Mouse (Mus musculus): ENCODE results near the gene Rabggta. TPM values are rescaled to one million over a fixed set of nuclear protein-coding genes. Genes with fewer than 3 reads are reported as not detected.

Rabggta gene
- total and polyA plus RNA-seq, 2 experiments from 2014 or later, result 21.8 to 36.8 TPM

- H3K9ac ChIP-seq (replicated peaks; ENCODE audit: low read depth, low read length), result no peak overlapping the region
- ATAC-seq (ENCODE audit: insufficient read depth, low read depth), result no peak
These were observed 7.2 kb downstream of the Rabggta start for GRCm38 (mm10) chr14:55714893-55715292.

GRCm38 (mm10) chr14:55713729-55714122 lies 8.3 kb downstream of the Rabggta start, which contains the start of gene Tgm1:
Gene Tgm1, minus strand, starts transcription at chr14:55713926.
- Histone ChIP-seq H3K4me1 (ENCODE audit: control insufficient read depth, insufficient read depth) (no peaks in the 10 kb centered on the region), H3K36me3 (replicated peaks; ENCODE audit: control insufficient read depth, insufficient read depth, low read length) (peaks cover 17% of the 10 kb centered on the region), H3K9ac (replicated peaks; ENCODE audit: low read depth, low read length) (no peak within 1 kb of the TSS), H3K27me3 (ENCODE audit: control insufficient read depth, insufficient read depth, low read length) (peaks cover 22% of the 10 kb centered on the region), H3K27ac (ENCODE audit: low read depth) (no peak within 1 kb of the TSS), H3K9me3 (replicated peaks; ENCODE audit: control insufficient read depth, low read length) (no peaks in the 10 kb centered on the region), H3K4me3 (ENCODE audit: low read depth, low read length) (no peak within 1 kb of the TSS), H3K4me2 (ENCODE audit: low read depth, low read length) (peak within 1 kb of the TSS; percentile 46; the same call in 1 of the 2 replicates)
- TF ChIP-seq EP300 (IDR thresholded peaks at IDR 0.05; ENCODE audit: low read depth) (no peak), CTCF (IDR thresholded peaks at IDR 0.05; ENCODE audit: low read depth) (no peak)
- DNase-seq (ENCODE audit: low spot score) (no peak), ATAC-seq (ENCODE audit: insufficient read depth, low read depth) (no peak)
- WGBS, result 29% methylated on average over 4 of the region's 4 CpGs

More at GRCm38 (mm10) chr14:55714893-55715292, 7.2 kb downstream of the Rabggta start:
- Histone ChIP-seq H3K36me3 (replicated peaks; ENCODE audit: control insufficient read depth, insufficient read depth, low read length) (peaks cover 17% of the 10 kb centered on the region), H3K9me3 (replicated peaks; ENCODE audit: control insufficient read depth, low read length) (no peaks in the 10 kb centered on the region), H3K27me3 (ENCODE audit: control insufficient read depth, insufficient read depth, low read length) (peaks cover 22% of the 10 kb centered on the region), H3K27ac (ENCODE audit: low read depth) (no peak overlapping the region), H3K4me1 (ENCODE audit: control insufficient read depth, insufficient read depth) (no peaks in the 10 kb centered on the region), H3K4me3 (ENCODE audit: low read depth, low read length) (no peak overlapping the region), H3K4me2 (ENCODE audit: low read depth, low read length) (no peak overlapping the region)
- TF ChIP-seq EP300 (IDR thresholded peaks at IDR 0.05; ENCODE audit: low read depth) (no peak), CTCF (IDR thresholded peaks at IDR 0.05; ENCODE audit: low read depth) (no peak)
- peak; percentile 13 for DNase-seq (ENCODE audit: low spot score)
- 33% methylated on average over 6 of the region's 6 CpGs for WGBS

- peaks cover 22% of the 10 kb centered on the region for H3K27me3 ChIP-seq (ENCODE audit: control insufficient read depth, insufficient read depth, low read length)
- no peak overlapping the region for H3K9ac ChIP-seq (replicated peaks; ENCODE audit: low read depth, low read length)
- H3K4me3 ChIP-seq (ENCODE audit: low read depth, low read length), result no peak overlapping the region
- no peak overlapping the region for H3K27ac ChIP-seq (ENCODE audit: low read depth)
- ATAC-seq (ENCODE audit: insufficient read depth, low read depth), result peak; percentile 43; the same call in 1 of the 2 replicates
- H3K36me3 ChIP-seq (replicated peaks; ENCODE audit: control insufficient read depth, insufficient read depth, low read length), result peaks cover 17% of the 10 kb centered on the region
- peak overlapping the region; percentile 46; the same call in 1 of the 2 replicates for H3K4me2 ChIP-seq (ENCODE audit: low read depth, low read length)
- TF ChIP-seq EP300 (IDR thresholded peaks at IDR 0.05; ENCODE audit: low read depth) (no peak), CTCF (IDR thresholded peaks at IDR 0.05; ENCODE audit: low read depth) (no peak)
- WGBS, result 15% methylated on average over 25 of the region's 25 CpGs
- DNase-seq (ENCODE audit: low spot score), result no peak
- no peaks in the 10 kb centered on the region for H3K9me3 ChIP-seq (replicated peaks; ENCODE audit: control insufficient read depth, low read length)
- H3K4me1 ChIP-seq (ENCODE audit: control insufficient read depth, insufficient read depth), result no peaks in the 10 kb centered on the region
These were observed 8.9 kb downstream of the Rabggta start for GRCm38 (mm10) chr14:55713007-55713728.

- no peak overlapping the region for H3K4me3 ChIP-seq (ENCODE audit: low read depth, low read length)
- ATAC-seq (ENCODE audit: insufficient read depth, low read depth), result no peak
- TF ChIP-seq EP300 (IDR thresholded peaks at IDR 0.05; ENCODE audit: low read depth) (no peak), CTCF (IDR thresholded peaks at IDR 0.05; ENCODE audit: low read depth) (no peak)
- 70% methylated on average over 7 of the region's 7 CpGs for WGBS
- H3K9ac ChIP-seq (replicated peaks; ENCODE audit: low read depth, low read length), result no peak overlapping the region
- no peak overlapping the region for H3K4me2 ChIP-seq (ENCODE audit: low read depth, low read length)
- peaks cover 22% of the 10 kb centered on the region for H3K27me3 ChIP-seq (ENCODE audit: control insufficient read depth, insufficient read depth, low read length)
- DNase-seq (ENCODE audit: low spot score), result no peak
- no peak overlapping the region for H3K27ac ChIP-seq (ENCODE audit: low read depth)
- no peaks in the 10 kb centered on the region for H3K4me1 ChIP-seq (ENCODE audit: control insufficient read depth, insufficient read depth)
- no peaks in the 10 kb centered on the region for H3K9me3 ChIP-seq (replicated peaks; ENCODE audit: control insufficient read depth, low read length)
- H3K36me3 ChIP-seq (replicated peaks; ENCODE audit: control insufficient read depth, insufficient read depth, low read length), result peaks cover 8% of the 10 kb centered on the region; the same call in 1 of the 2 replicates
These were observed 10.3 kb downstream of the Rabggta start for GRCm38 (mm10) chr14:55711786-55712185.

GRCm38 (mm10) chr14:55709509-55709908 lies 12.6 kb downstream of the Rabggta start:
- ATAC-seq (ENCODE audit: insufficient read depth, low read depth) (no peak), DNase-seq (ENCODE audit: low spot score) (no peak)
- Histone ChIP-seq H3K4me2 (ENCODE audit: low read depth, low read length) (no peak overlapping the region), H3K27me3 (ENCODE audit: control insufficient read depth, insufficient read depth, low read length) (peaks cover 22% of the 10 kb centered on the region), H3K4me1 (ENCODE audit: control insufficient read depth, insufficient read depth) (no peaks in the 10 kb centered on the region), H3K4me3 (ENCODE audit: low read depth, low read length) (no peak overlapping the region), H3K36me3 (replicated peaks; ENCODE audit: control insufficient read depth, insufficient read depth, low read length) (no peaks in the 10 kb centered on the region), H3K9me3 (replicated peaks; ENCODE audit: control insufficient read depth, low read length) (no peaks in the 10 kb centered on the region), H3K9ac (replicated peaks; ENCODE audit: low read depth, low read length) (no peak overlapping the region), H3K27ac (ENCODE audit: low read depth) (no peak overlapping the region)
- TF ChIP-seq EP300 (IDR thresholded peaks at IDR 0.05; ENCODE audit: low read depth) (no peak), CTCF (IDR thresholded peaks at IDR 0.05; ENCODE audit: low read depth) (no peak)
- WGBS, result 84% methylated on average over 4 of the region's 4 CpGs

Data from heart, postnatal 0 days (tissue).